Mouse (Mus musculus) MEL (cell line): Measurements from ENCODE around the gene Eif1ax. TPM values are rescaled to one million over a fixed set of nuclear protein-coding genes. Genes with fewer than 3 reads are reported as not detected.

ENCODE experiments used
- DNase-seq: peaks from one replicate; pipeline ENCODE4 v3.0.0; 2011; ENCODE audit warnings: low read depth, low spot score
- H3K27ac ChIP-seq: 2 replicates; pipeline ENCODE4 v1.5.1; 2012; ENCODE audit warnings: low read depth, mild to moderate bottlenecking, control low read depth, low read length, moderate library complexity; ENCODE audit not compliant: control insufficient read depth
- H3K27me3 ChIP-seq, 2 experiments: fragments of 150-350 bp in 1 of 2; sonication (generic) in 1 of 2; 2 replicates each; pipeline ENCODE4 v1.6.1; 2012; ENCODE audit warnings: low read length in 2 of 2, mild to moderate bottlenecking in 2 of 2, improper control_type of control experiment in 1 of 2, moderate library complexity in 1 of 2; ENCODE audit not compliant: insufficient read depth in 2 of 2, control insufficient read depth in 1 of 2
- H3K36me3 ChIP-seq, 2 experiments: 2 replicates each; pipeline ENCODE4 v1.6.1; 2012 to 2014; ENCODE audit warnings: low read length in 2 of 2, improper control_type of control experiment in 1 of 2, inconsistent platforms in 1 of 2, mild to moderate bottlenecking in 1 of 2; ENCODE audit not compliant: insufficient read depth in 2 of 2, control insufficient read depth in 1 of 2
- H3K4me1 ChIP-seq, 2 experiments: fragments of 150-350 bp in 1 of 2; sonication (generic) in 1 of 2; 2 replicates each; pipeline ENCODE4 v1.6.1; 2012; ENCODE audit warnings: low read length in 2 of 2, improper control_type of control experiment in 1 of 2, mild to moderate bottlenecking in 1 of 2; ENCODE audit not compliant: insufficient read depth in 2 of 2, control insufficient read depth in 1 of 2
- H3K4me3 ChIP-seq, 2 experiments: fragments of 150-350 bp in 1 of 2; sonication (generic) in 1 of 2; 2 replicates each; pipeline ENCODE4 v1.5.1; 2012; ENCODE audit warnings: low read depth in 2 of 2, low read length in 2 of 2, mild to moderate bottlenecking in 2 of 2, moderate library complexity in 2 of 2, control low read depth in 1 of 2, improper control_type of control experiment in 1 of 2; ENCODE audit not compliant: control insufficient read depth in 1 of 2, insufficient read depth in 1 of 2
- H3K79me2 ChIP-seq: 2 replicates; pipeline ENCODE4 v1.6.1; 2012; ENCODE audit warnings: mild to moderate bottlenecking, low read length, moderate library complexity; ENCODE audit not compliant: control insufficient read depth, poor library complexity, insufficient read depth
- H3K9ac ChIP-seq: 2 replicates; pipeline ENCODE4 v1.6.1; 2012; ENCODE audit warnings: low read depth, mild to moderate bottlenecking, control low read depth, low read length, moderate library complexity; ENCODE audit not compliant: control insufficient read depth, poor library complexity, severe bottlenecking
- H3K9me3 ChIP-seq: fragments of 150-350 bp; sonication (generic); replicated peaks from 2 replicates; pipeline ENCODE4 v1.6.1; 2012; ENCODE audit warnings: mild to moderate bottlenecking, low read length, improper control_type of control experiment, moderate library complexity; ENCODE audit not compliant: insufficient read depth
- CHD2 ChIP-seq: IDR thresholded peaks from 2 replicates; pipeline ENCODE4 v1.6.1; 2011; ENCODE audit warnings: low read length, improper control_type of control experiment
- CTCF ChIP-seq, 3 experiments: IDR thresholded peaks in 2 of 3; conservative IDR thresholded peaks in 1 of 3; 2 replicates each; pipeline ENCODE4 v1.5.1; 2011 to 2012; ENCODE audit warnings: low read length in 3 of 3, low read depth in 2 of 3, mild to moderate bottlenecking in 2 of 3, improper control_type of control experiment in 1 of 3, inconsistent platforms in 1 of 3, mixed read lengths in 1 of 3, moderate library complexity in 1 of 3; ENCODE audit not compliant: control insufficient read depth in 1 of 3, insufficient read depth in 1 of 3, poor library complexity in 1 of 3, severe bottlenecking in 1 of 3
- E2F4 ChIP-seq: IDR thresholded peaks from 2 replicates; pipeline ENCODE4 v1.6.1; 2011; ENCODE audit warnings: low read depth, low read length, improper control_type of control experiment, borderline replicate concordance
- GATA1 ChIP-seq: IDR thresholded peaks from 2 replicates; pipeline ENCODE4 v1.6.1; 2011; ENCODE audit warnings: low read depth, low read length, improper control_type of control experiment
- KAT2A ChIP-seq: conservative IDR thresholded peaks from 2 replicates; pipeline ENCODE4 v1.6.1; 2012; ENCODE audit warnings: low read depth, low read length, improper control_type of control experiment, inconsistent platforms
- MAFK ChIP-seq: IDR thresholded peaks from 2 replicates; pipeline ENCODE4 v1.6.1; 2011; ENCODE audit warnings: low read depth, mild to moderate bottlenecking, low read length, improper control_type of control experiment, borderline replicate concordance
- MAZ ChIP-seq: IDR thresholded peaks from 2 replicates; pipeline ENCODE4 v1.6.1; 2012; ENCODE audit warnings: low read depth, mild to moderate bottlenecking, inconsistent platforms, low read length, improper control_type of control experiment
- MEF2A ChIP-seq: IDR thresholded peaks from 2 replicates; pipeline ENCODE4 v1.6.1; 2014; ENCODE audit warnings: low read depth, mild to moderate bottlenecking, inconsistent platforms, low read length, improper control_type of control experiment; ENCODE audit not compliant: poor library complexity, insufficient replicate concordance, severe bottlenecking; ENCODE audit errors: extremely low read depth
- MXI1 ChIP-seq: IDR thresholded peaks from 2 replicates; pipeline ENCODE4 v1.6.1; 2011; ENCODE audit warnings: mild to moderate bottlenecking, low read depth, low read length, improper control_type of control experiment
- MYC ChIP-seq: IDR thresholded peaks from 2 replicates; pipeline ENCODE4 v1.6.1; 2011; ENCODE audit warnings: low read depth, mild to moderate bottlenecking, low read length, improper control_type of control experiment, moderate library complexity
- NELFE ChIP-seq: IDR thresholded peaks from 2 replicates; pipeline ENCODE4 v1.6.1; 2011; ENCODE audit warnings: low read depth, low read length, improper control_type of control experiment
- POLR2AphosphoS2 ChIP-seq: IDR thresholded peaks from 2 replicates; pipeline ENCODE4 v1.6.1; 2011; ENCODE audit warnings: low read length, improper control_type of control experiment
- POLR2AphosphoS5 ChIP-seq: IDR thresholded peaks from 2 replicates; pipeline ENCODE4 v1.6.1; 2012; ENCODE audit warnings: low read depth, borderline replicate concordance, mild to moderate bottlenecking, inconsistent platforms, low read length, moderate library complexity, mixed read lengths
- RAD21 ChIP-seq: IDR thresholded peaks from 2 replicates; pipeline ENCODE4 v1.6.1; 2011; ENCODE audit warnings: mild to moderate bottlenecking, low read depth, low read length, improper control_type of control experiment
- RCOR1 ChIP-seq: IDR thresholded peaks from 2 replicates; pipeline ENCODE4 v1.6.1; 2012; ENCODE audit warnings: low read depth, mild to moderate bottlenecking, inconsistent platforms, low read length, improper control_type of control experiment
- SIN3A ChIP-seq: IDR thresholded peaks from 2 replicates; pipeline ENCODE4 v1.6.1; 2012; ENCODE audit warnings: low read length, improper control_type of control experiment, inconsistent platforms
- SMC3 ChIP-seq: IDR thresholded peaks from 2 replicates; pipeline ENCODE4 v1.6.1; 2011; ENCODE audit warnings: low read depth, low read length, improper control_type of control experiment
- TBP ChIP-seq: IDR thresholded peaks from 2 replicates; pipeline ENCODE4 v1.8.0; 2011; ENCODE audit warnings: low read depth, low read length, improper control_type of control experiment
- TCF12 ChIP-seq: IDR thresholded peaks from 2 replicates; pipeline ENCODE4 v1.6.1; 2014; ENCODE audit warnings: low read depth, mild to moderate bottlenecking, inconsistent platforms, low read length, improper control_type of control experiment, moderate library complexity
- UBTF ChIP-seq: IDR thresholded peaks from 2 replicates; pipeline ENCODE4 v1.6.1; 2012; ENCODE audit warnings: low read depth, mild to moderate bottlenecking, inconsistent platforms, low read length, improper control_type of control experiment, moderate library complexity, borderline replicate concordance; ENCODE audit not compliant: insufficient read depth
- ZC3H11A ChIP-seq: IDR thresholded peaks from 2 replicates; pipeline ENCODE4 v1.6.1; 2012; ENCODE audit warnings: low read depth, mild to moderate bottlenecking, inconsistent platforms, low read length, improper control_type of control experiment
- ZKSCAN1 ChIP-seq: IDR thresholded peaks from 2 replicates; pipeline ENCODE4 v1.6.1; 2012; ENCODE audit warnings: low read depth, mild to moderate bottlenecking, inconsistent platforms, low read length, improper control_type of control experiment, moderate library complexity
- ZMIZ1 ChIP-seq: IDR thresholded peaks from 2 replicates; pipeline ENCODE4 v1.6.1; 2012; ENCODE audit warnings: low read depth, mild to moderate bottlenecking, inconsistent platforms, low read length, improper control_type of control experiment, moderate library complexity
- ZNF384 ChIP-seq: IDR thresholded peaks from 2 replicates; pipeline ENCODE4 v1.6.1; 2012; ENCODE audit warnings: low read depth, mild to moderate bottlenecking, inconsistent platforms, low read length, improper control_type of control experiment
- polyA plus RNA-seq, 2 experiments: library from polyadenylated mRNA; stranded (reverse) in 1 of 2; unstranded in 1 of 2; fragments of >175 nt in 1 of 2; fragments of >200 nt in 1 of 2; gene quantifications; 2 replicates each; pipeline versions ENCODE4 v1.2.1 to v1.2.4; 2012; ENCODE audit warnings: low replicate concordance in 2 of 2, low read depth in 1 of 2; ENCODE audit not compliant: insufficient read length in 2 of 2, insufficient read depth in 1 of 2, missing spikeins in 1 of 2
- total RNA-seq: library from RNA; depleted of rRNA; stranded (reverse); fragments of 300-350 nt; gene quantifications from 2 replicates; pipeline ENCODE4 v1.2.3, GENCODE M21; 2012

Gene Eif1ax
- total and polyA plus RNA-seq, 3 experiments, result 372 to 408 TPM; not detected in 1

GRCm38 (mm10) chrX:159409253-159409652, 37.3 kb downstream of the Eif1ax start:
- Histone ChIP-seq H3K9ac (peak overlapping the region; percentile 19; the same call in 1 of the 2 replicates), H3K36me3 (peaks cover 0 to 2% of the 10 kb centered on the region in 2 experiments; a peak in 1 of 4 replicates), H3K27ac (no peak overlapping the region), H3K27me3 (no peaks in the 10 kb centered on the region), H3K4me1 (no peaks in the 10 kb centered on the region), H3K79me2 (no peaks in the 10 kb centered on the region), H3K9me3 (no peaks in the 10 kb centered on the region), H3K4me3 (peak overlapping the region in 1 of 2 experiments; percentile 35; a peak in 2 of 4 replicates)
- DNase-seq, result peak; percentile 83
- TF ChIP-seq SIN3A (no peak), ZC3H11A (peak; percentile 80), CTCF (IDR thresholded peaks at IDR 0.05 in 2 of 3, conservative IDR thresholded peaks at IDR 0.05 in 1 of 3; ENCODE audit: control insufficient read depth in 1 of 3, insufficient read depth in 1 of 3, low read depth in 2 of 3, low read length in 3 of 3, poor library complexity in 1 of 3, severe bottlenecking in 1 of 3) (peak; percentile 42 to 98 (median 74)), SMC3 (peak; percentile 74), TBP (0 out of 2 replicates have a peak, but pooled peaks have one; percentile 36), ZNF384 (no peak), MXI1 (no peak; the same call in 1 of the 2 replicates), MAFK (no peak), KAT2A (no peak), GATA1 (0 out of 2 replicates have a peak, but pooled peaks have one; percentile 2), RAD21 (peak; percentile 84), RCOR1 (no peak), POLR2AphosphoS5 (no peak), MYC (peak; percentile 95), MAZ (peak; percentile 24; the same call in 1 of the 2 replicates)

DNA sequence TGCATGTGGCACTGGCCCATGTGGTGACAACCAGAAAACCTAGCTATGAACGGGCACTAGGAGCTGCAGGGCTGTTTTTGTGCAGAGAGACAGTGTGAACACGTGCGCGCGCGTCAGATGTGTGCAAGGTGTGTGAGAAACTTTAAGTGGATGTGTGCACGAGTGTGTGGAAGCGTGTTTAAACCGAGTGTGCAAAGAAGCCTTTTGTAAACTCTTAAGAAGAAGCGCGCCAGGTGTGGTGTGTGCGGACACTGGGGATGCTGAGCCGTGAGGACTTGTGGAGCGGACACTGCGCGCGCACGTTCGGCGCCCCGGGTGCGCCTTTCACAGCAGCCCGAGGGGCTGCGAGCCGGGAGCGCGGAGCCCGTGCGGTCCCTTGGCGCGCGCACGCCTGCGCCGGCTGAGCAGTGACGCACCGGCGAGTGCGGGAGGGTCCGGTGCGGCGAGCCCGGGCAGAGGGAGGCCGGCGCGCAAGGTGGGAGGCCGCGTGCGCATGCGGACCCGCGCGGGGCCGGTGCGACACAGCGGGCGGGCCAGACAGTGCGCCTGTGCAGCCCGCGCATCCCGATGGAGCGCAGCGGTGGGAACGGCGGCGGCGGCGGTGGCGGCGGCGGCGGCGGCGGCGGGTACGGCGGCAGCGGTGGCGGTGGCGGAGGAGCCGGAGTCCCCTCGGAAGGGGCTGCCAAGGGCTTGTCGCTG, 42.3 kb downstream of the Eif1ax start, which contains the start of gene Map7d2:
Map7d2 (plus strand) TSS at position 443 of the 699 bp plus-strand sequence.
- no peak within 1 kb of the TSS for H3K27ac ChIP-seq
- DNase-seq, result no peak
- no peak within 1 kb of the TSS for H3K9ac ChIP-seq
- H3K4me3 ChIP-seq, result no peak within 1 kb of the TSS
- no peaks in the 10 kb centered on the region for H3K9me3 ChIP-seq
- TF ChIP-seq ZMIZ1 (no peak), TCF12 (no peak), ZKSCAN1 (no peak), MYC (no peak), MEF2A (no peak), POLR2AphosphoS2 (no peak), SIN3A (no peak), GATA1 (no peak), RAD21 (no peak), MAFK (no peak), UBTF (no peak), E2F4 (no peak), NELFE (no peak), MXI1 (no peak), CHD2 (no peak)
- TF ChIP-seq, all 39 proteins: peak for 0
- no peaks in the 10 kb centered on the region for H3K79me2 ChIP-seq
- no peaks in the 10 kb centered on the region for H3K27me3 ChIP-seq
- no peaks in the 10 kb centered on the region for H3K36me3 ChIP-seq
- no peaks in the 10 kb centered on the region for H3K4me1 ChIP-seq
